Mouse (Mus musculus) kidney, adult 2 months (tissue): ENCODE data around the gene Ifi202b.

Source experiments
- CTCF ChIP-seq: fragments of 200-500 bp; conservative IDR thresholded peaks from 2 replicates; pipeline ENCODE4 v1.5.1; 2011; ENCODE audit warnings: low read depth, mild to moderate bottlenecking, control low read depth, low read length, moderate library complexity, mixed read lengths; ENCODE audit not compliant: insufficient read depth, insufficient read length
- POLR2A ChIP-seq: fragments of 200-500 bp; IDR thresholded peaks from one replicate; pipeline ENCODE4 v1.6.1; 2011; ENCODE audit warnings: low read depth, low read length, control low read depth

- no peak for TF ChIP-seq CTCF
- TF ChIP-seq POLR2A, result no peak
These were observed 68.0 kb downstream of the Ifi202b start for GRCm38 (mm10) chr1:173914559-173914958.
